Mouse (Mus musculus): ENCODE measurements around the gene Kat7.
A peak's percentile ranks its signal among the peaks of the same experiment; 100 is the strongest.

Kat7 gene

GRCm38 (mm10) chr11:95231688-95232328 lies 78.2 kb downstream of the Kat7 start:
- peak in 1 of 2 experiments; percentile 63 for DNase-seq (ENCODE audit: low spot score in 2 of 2)

GRCm38 (mm10) chr11:95227467-95227866 lies 82.6 kb downstream of the Kat7 start:
- DNase-seq (ENCODE audit: low spot score in 2 of 2): no peak

GRCm38 (mm10) chr11:95225448-95225847 lies 84.6 kb downstream of the Kat7 start:
- DNase-seq (ENCODE audit: low spot score in 2 of 2): no peak

All from frontal cortex, postnatal 10 days (tissue).